In the genomic region with DNA sequence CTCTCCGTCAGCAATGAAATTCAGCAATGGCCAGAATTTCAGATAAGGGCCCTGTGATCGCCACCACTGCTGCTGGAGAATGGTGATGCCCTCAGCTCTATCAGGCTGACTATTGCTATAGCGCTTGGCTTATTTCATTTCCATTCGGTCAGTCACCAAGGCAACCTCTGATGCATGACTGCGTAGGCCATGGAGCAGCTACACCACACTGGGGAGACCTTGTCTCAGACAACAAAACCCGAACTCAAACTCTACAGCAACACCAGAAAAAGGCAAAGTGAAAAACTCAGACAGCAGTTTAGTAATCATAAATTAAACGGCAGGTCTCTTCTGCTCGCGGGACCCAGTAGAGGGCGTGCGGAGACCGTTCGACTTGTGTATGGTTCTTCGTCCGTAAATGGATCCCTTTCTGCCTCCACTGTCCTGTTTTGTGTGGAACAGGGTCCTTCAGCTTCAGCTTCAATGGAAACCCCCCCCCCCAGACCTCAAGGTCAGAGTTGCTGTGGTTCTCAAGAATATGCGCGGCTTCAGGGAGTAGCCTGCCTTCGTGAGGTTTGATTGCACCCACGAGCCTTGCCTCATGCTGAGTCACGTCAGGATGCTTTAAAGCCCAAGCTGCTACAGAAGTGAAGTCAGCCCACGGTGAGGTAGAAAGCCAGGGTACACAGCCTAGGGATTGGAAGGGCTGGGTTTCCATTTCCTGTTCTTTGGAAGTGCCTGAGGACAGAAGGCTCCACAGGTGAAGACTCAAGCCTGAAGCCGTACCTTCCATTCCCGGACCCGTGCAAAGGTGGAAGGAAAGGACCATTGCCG, we compare ENCODE assay signal across 8 mouse cellular contexts. TPM values are rescaled to one million over a fixed set of nuclear protein-coding genes. Genes with fewer than 3 reads are reported as not detected.
DNase-seq lines count a peak whose midpoint lies in the region; ATAC-seq lines count a peak whose summit lies in the region.

No protein-coding gene starts in this region.

- intact Hi-C loops in left cerebral cortex, postnatal 36 days (cut with DNase I) = loop anchor here (2.0 to 5.0 kb wide), 3 partner anchors 246 to 620 kb away; no protein-coding TSS in a partner anchor

- H3K27me3 ChIP-seq in lung, embryonic 15.5 days = no peaks in the 10 kb centered on the region; the same call in 1 of the 2 replicates
- H3K27me3 ChIP-seq in neural tube, embryonic 13.5 days = no peaks in the 10 kb centered on the region; the same call in 1 of the 2 replicates

- no peak overlapping the region for H3K27ac ChIP-seq in lung, embryonic 15.5 days
- no peak overlapping the region for H3K27ac ChIP-seq in neural tube, embryonic 13.5 days (replicated peaks)

- H3K9ac ChIP-seq in lung, embryonic 15.5 days = no peak overlapping the region
- H3K9ac ChIP-seq in neural tube, embryonic 13.5 days = 0 out of 2 replicates have a peak overlapping the region, but pooled peaks have one; percentile 43

- no peak for ATAC-seq in lung, embryonic 15.5 days (ENCODE audit: borderline replicate concordance, extremely low read depth, low FRiP score, low TSS enrichment)
- 0 out of 2 replicates have a peak, but pooled peaks have one; percentile 65 for ATAC-seq in neural tube, embryonic 13.5 days (ENCODE audit: low read depth)

- no peak for DNase-seq in lung, adult 18-20 months
- peak; percentile 74 for DNase-seq in embryo, embryonic 11 days
- peak; percentile 51 for DNase-seq in heart, postnatal 4 days
- DNase-seq in left cerebral cortex, postnatal 36 days (ENCODE audit: low spot score in 2 of 2) = peak; percentile 18 to 40
- DNase-seq in T-cell, adult 2 months (ENCODE audit: low spot score) = no peak
- DNase-seq in spleen, postnatal 14 days (ENCODE audit: low spot score in 2 of 2) = no peak

- H3K36me3 ChIP-seq in lung, embryonic 15.5 days = no peaks in the 10 kb centered on the region
- no peaks in the 10 kb centered on the region for H3K36me3 ChIP-seq in neural tube, embryonic 13.5 days

- no peaks in the 10 kb centered on the region for H3K9me3 ChIP-seq in lung, embryonic 15.5 days
- no peaks in the 10 kb centered on the region for H3K9me3 ChIP-seq in neural tube, embryonic 13.5 days

- no peak overlapping the region for H3K4me3 ChIP-seq in lung, embryonic 15.5 days
- H3K4me3 ChIP-seq in neural tube, embryonic 13.5 days = peak overlapping the region; percentile 21

- peak overlapping the region; percentile 42 for H3K4me2 ChIP-seq in lung, embryonic 15.5 days
- peak overlapping the region; percentile 53 for H3K4me2 ChIP-seq in neural tube, embryonic 13.5 days

- H3K4me1 ChIP-seq in lung, embryonic 15.5 days = no peaks in the 10 kb centered on the region
- peaks cover 10% of the 10 kb centered on the region; the same call in 1 of the 2 replicates for H3K4me1 ChIP-seq in neural tube, embryonic 13.5 days (replicated peaks)

- 42% methylated on average over 25 of the region's 25 CpGs for WGBS in lung, embryonic 15.5 days
- WGBS in neural tube, embryonic 13.5 days = 30% methylated on average over 25 of the region's 25 CpGs

RNA-seq across cellular contexts. Expression of gene Msx2, which starts 30.5 kb away (rescaled TPM):
- 0.52 and 0.70 TPM in 2 replicates for polyA plus RNA-seq in lung, embryonic 15.5 days (2015; fragmentation: Nextera tagmentation; extraction: Ambion mirVana)
- total RNA-seq in heart, postnatal 4 days (2021) = under 1 TPM; 0.55 to 0.86 TPM
- total RNA-seq in left cerebral cortex, postnatal 36 days (2021) = under 1 TPM; 0.36 to 0.49 TPM
- 1.7 and 3.2 TPM in 2 replicates for polyA plus RNA-seq in neural tube, embryonic 13.5 days (2015; fragmentation: Nextera tagmentation; extraction: Ambion mirVana)

Comparison
In these comparisons a context has a peak if more than half of its experiments do, and no peak if none do; other contexts are left out.
1. DNase-seq: peak in embryo, embryonic 11 days (single experiment), heart, postnatal 4 days (single experiment) and left cerebral cortex, postnatal 36 days (2 of 2); none in lung, adult 18-20 months (0 of 2), T-cell, adult 2 months (single experiment) and spleen, postnatal 14 days (0 of 2).